Comparison of ENCODE assay signal across 14 mouse cellular contexts in genomic region chr4:133763112-133763511, GRCm38 (mm10).
"Had no signal": no experiment of that assay in that cellular context is flagged by ENCODE, and none has a peak within 500 bp of the region (broad histone marks: within the 10 kb centered on the region; RNA-seq: fewer than 3 reads in every experiment).

No protein-coding gene starts in this region.

- H3K4me3 ChIP-seq: intestine, embryonic 15.5 days; limb, embryonic 12.5 days; limb, embryonic 15.5 days; liver, embryonic 13.5 days; midbrain, embryonic 13.5 days had no signal

- H3K4me1 ChIP-seq: intestine, embryonic 15.5 days; limb, embryonic 12.5 days; limb, embryonic 15.5 days; midbrain, embryonic 13.5 days had no signal

- H3K9me3 ChIP-seq: intestine, embryonic 15.5 days; limb, embryonic 12.5 days; limb, embryonic 15.5 days; liver, embryonic 13.5 days; midbrain, embryonic 13.5 days had no signal

- H3K27ac ChIP-seq: intestine, embryonic 15.5 days; limb, embryonic 12.5 days; limb, embryonic 15.5 days; liver, embryonic 13.5 days; macrophage; midbrain, embryonic 13.5 days had no signal

- H3K36me3 ChIP-seq: intestine, embryonic 15.5 days; limb, embryonic 12.5 days; limb, embryonic 15.5 days; liver, embryonic 13.5 days; midbrain, embryonic 13.5 days had no signal

- DNase-seq: kidney, adult 11 months; kidney, postnatal 4 days; left cerebral cortex, postnatal 4 days; liver, embryonic 13.5 days; lung, embryonic 14.5 days; thymus, adult 18-20 months; thymus, postnatal 36 days had no signal

- H3K9ac ChIP-seq: intestine, embryonic 15.5 days; limb, embryonic 12.5 days; limb, embryonic 15.5 days; liver, embryonic 13.5 days; lung, embryonic 14.5 days; midbrain, embryonic 13.5 days had no signal

- H3K4me2 ChIP-seq: intestine, embryonic 15.5 days; limb, embryonic 12.5 days; limb, embryonic 15.5 days; liver, embryonic 13.5 days; lung, embryonic 14.5 days; midbrain, embryonic 13.5 days had no signal

- H3K27me3 ChIP-seq: intestine, embryonic 15.5 days; limb, embryonic 12.5 days; limb, embryonic 15.5 days; midbrain, embryonic 13.5 days had no signal

- ATAC-seq: intestine, embryonic 15.5 days; lung, postnatal 0 days; midbrain, embryonic 13.5 days; midbrain, embryonic 16.5 days had no signal
